Mouse (Mus musculus): ENCODE measurements at regions not wholly inside any gene's neighbourhood (a gene's known extent, or its start where the extent isn't known, plus 50 kb on each side); places are given as distances from the start of the nearest gene placed in this dataset.

- DNase-seq (ENCODE audit: low read depth, low spot score), result no peak
These were observed 318.7 kb downstream of the Setd4 start for GRCm38 (mm10) chr16:93285191-93285590.

GRCm38 (mm10) chr16:93281715-93282114, 322.1 kb downstream of the Setd4 start:
- no peak for DNase-seq (ENCODE audit: low read depth, low spot score)

GRCm38 (mm10) chr16:93272636-93273035, 331.2 kb downstream of the Setd4 start:
- DNase-seq (ENCODE audit: low read depth, low spot score), result no peak

GRCm38 (mm10) chr16:93272146-93272545, 331.7 kb downstream of the Setd4 start:
- DNase-seq (ENCODE audit: low read depth, low spot score), result no peak

GRCm38 (mm10) chr16:93264061-93264585, 339.7 kb downstream of the Setd4 start:
- DNase-seq (ENCODE audit: low read depth, low spot score), result no peak

- no peak for DNase-seq (ENCODE audit: low read depth, low spot score)
These were observed 340.6 kb downstream of the Setd4 start for GRCm38 (mm10) chr16:93263141-93263815.

GRCm38 (mm10) chr16:93246825-93247224, 357.0 kb downstream of the Setd4 start:
- DNase-seq (ENCODE audit: low read depth, low spot score), result no peak

- DNase-seq (ENCODE audit: low read depth, low spot score), result no peak
These were observed 358.1 kb downstream of the Setd4 start for GRCm38 (mm10) chr16:93245738-93246137.

DNA sequence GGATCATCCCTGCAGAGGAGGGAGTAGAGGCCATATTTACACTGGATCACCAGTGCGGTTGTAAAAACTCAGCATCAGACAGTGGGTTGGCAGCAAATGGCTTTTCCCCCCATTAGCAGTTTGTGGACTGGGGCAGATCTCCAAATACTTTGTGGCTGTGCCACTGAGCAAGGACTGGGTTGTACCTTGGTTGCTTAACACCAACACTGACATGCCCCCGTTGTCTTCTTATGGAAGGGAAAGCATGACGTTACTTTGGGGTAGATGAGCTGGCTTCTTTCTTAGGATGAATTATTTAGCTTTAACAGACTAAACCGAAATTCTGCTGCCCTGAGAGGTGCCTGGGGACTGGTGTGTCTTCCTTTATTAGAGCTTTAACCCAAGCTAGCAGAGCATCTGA, 365.0 kb downstream of the Setd4 start:
- no peak for DNase-seq (ENCODE audit: low read depth, low spot score)

DNA sequence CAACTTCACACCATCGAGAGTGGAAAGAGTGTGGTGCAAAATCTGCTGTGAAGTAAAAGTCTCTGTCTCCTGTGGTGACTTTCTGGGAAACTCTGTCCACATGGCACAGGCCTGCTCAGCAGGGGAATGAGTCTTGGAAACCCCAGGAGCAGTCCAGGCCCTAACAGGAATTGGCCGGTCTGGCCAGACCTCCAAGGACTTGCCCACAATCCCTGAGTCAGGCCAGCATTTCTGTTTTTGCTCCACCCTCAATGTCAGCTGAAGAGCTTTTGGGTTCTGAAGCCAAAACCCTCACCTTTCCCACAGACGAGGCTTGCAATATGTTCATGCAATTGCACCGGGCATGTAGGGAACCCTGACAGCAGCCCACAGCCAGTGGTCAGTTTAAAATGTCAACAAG, 365.5 kb downstream of the Setd4 start:
- no peak for DNase-seq (ENCODE audit: low read depth, low spot score)

DNA sequence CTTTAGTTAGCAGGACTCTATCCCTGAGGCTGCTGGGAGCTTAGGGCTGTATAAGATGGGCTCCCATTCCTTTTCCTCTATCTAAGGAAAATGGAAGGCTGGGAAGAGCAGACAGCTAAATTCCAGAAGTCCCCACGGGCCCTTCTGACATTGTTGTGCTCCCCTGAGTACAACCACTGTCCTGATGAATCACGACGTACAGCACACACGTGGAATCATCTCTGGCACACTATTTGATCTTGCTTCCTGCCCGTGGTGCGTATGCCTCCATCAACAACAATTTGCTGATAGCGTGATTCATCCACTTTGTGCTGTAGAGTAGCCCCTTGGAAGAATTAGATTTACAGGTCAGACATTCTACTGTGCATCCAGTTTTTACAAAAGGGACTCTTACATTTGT, 378.2 kb downstream of the Setd4 start:
- no peak for DNase-seq (ENCODE audit: low read depth, low spot score)

- DNase-seq (ENCODE audit: low read depth, low spot score), result no peak
These were observed 378.7 kb downstream of the Setd4 start for GRCm38 (mm10) chr16:93225196-93225595.

DNA sequence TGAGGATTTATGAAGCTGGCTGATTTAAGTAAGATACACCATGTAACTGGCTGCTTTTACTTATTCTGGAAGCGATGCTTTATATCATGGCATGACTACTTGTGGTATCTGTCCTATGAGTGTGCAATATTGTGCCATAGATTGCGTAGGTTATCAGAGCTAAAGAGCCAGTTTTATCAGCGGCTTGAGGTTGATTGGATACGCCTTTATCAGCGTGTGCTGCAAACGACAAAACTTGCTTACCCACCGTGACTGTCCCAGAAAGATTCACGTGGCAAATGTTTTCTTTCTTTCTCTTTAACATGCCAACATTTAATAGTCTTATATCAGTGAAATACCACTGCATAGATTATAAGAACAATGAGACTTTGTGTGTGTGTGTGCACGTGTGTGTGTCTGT, 384.1 kb downstream of the Setd4 start:
- DNase-seq (ENCODE audit: low read depth, low spot score), result no peak

GRCm38 (mm10) chr16:93218402-93218801, 385.5 kb downstream of the Setd4 start:
- peak; percentile 33 for DNase-seq (ENCODE audit: low read depth, low spot score)

- DNase-seq (ENCODE audit: low read depth, low spot score), result no peak
These were observed 386.1 kb downstream of the Setd4 start for GRCm38 (mm10) chr16:93217600-93218226.

- DNase-seq (ENCODE audit: low read depth, low spot score), result no peak
These were observed 388.2 kb downstream of the Setd4 start for GRCm38 (mm10) chr16:93215630-93216029.

DNA sequence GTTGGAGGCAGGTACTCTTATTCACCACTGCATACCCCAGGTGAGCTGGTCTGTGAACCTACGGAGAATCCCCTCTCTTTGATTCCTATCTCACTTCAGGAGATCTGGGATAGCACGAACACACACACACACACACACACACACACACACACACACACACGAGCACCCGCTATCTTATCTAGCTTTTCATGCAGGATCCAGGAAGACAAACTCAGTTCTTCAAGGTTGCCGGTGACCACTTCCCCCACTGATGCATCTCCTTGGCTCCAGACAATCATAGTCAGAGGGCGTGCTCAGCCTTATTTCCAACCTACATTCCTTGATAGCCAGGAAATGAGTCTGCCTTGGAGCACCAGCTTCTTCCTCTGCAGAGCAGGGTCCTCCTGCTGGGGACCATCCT, 387.7 kb upstream of the Runx1 start:
- DNase-seq (ENCODE audit: low read depth, low spot score), result no peak

DNA sequence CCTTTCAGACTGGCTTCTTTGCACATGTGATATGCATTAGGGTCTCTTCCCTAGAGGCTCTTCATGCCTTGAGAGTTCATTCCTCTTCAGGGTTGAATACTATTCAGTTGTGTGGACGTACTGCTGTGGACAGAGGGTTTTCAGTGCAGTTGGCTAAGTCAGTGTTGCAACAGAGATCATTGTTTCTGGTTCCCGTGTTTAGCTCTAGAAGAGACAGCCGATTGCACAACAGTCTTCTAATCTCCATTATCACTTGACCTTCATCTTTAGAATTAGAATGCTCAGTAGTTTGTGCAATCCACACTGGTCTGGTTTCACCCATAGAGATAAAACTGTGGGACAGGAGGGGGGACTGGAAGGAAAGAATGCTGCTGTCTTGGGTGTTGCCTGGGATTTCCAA, 381.7 kb upstream of the Runx1 start:
- no peak for DNase-seq (ENCODE audit: low read depth, low spot score)

DNA sequence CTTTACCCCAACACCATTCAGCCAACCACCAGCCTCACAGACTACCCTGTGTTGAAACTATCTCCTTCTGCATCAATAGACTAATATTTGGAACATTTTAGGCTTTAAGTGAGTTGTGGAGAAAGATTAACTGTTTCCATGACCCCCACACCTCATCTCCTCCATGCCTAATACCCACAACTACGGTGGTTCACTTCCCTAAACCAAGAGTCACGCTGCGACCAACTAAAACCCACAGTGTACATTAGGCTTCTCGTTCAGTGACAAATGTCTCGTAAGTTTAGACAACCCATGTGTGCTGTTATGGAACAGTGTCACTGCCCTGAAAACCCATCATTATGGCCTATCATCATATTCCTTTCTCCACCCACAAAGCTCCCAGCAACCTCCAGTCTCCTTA, 381.3 kb upstream of the Runx1 start:
- no peak for DNase-seq (ENCODE audit: low read depth, low spot score)

DNA sequence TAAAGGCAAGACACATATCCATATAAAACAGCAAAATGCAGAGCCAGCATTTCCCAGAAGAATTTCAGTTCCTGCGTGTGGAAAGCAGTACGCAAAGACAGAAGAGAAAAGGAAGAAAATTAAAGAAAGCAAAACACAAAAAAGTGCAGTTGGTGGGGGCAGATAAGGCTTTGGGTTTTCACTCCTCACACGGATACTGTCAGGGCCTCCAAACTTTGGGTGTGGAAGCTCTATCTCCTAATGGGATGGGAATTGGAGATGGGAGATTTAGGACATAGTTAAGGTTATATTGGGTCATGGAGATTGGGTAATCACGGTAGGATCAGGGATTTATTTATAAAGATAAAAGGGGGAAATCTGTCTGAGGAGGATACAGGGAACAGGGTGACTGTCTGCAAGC, 380.4 kb upstream of the Runx1 start:
- DNase-seq (ENCODE audit: low read depth, low spot score), result no peak

DNA sequence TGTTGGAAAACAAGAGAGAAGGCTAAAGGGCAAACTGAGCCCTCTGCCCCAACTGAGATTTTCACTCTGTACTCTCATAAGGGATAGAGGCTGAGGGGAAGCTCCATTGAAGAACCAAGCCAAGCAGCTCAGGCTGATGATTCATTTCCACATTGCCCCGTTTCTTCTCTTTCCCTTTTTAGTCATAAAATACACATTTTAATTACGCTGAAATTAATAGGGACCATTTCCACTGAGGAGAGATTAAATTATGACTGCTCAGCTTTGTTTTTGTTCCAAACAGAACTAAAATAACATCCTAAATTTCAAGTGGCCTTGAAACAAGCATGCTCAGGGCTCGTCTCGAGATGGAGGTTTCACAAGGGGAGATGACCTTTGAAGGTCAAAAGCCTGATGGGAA, 378.7 kb upstream of the Runx1 start:
- DNase-seq (ENCODE audit: low read depth, low spot score), result no peak

DNA sequence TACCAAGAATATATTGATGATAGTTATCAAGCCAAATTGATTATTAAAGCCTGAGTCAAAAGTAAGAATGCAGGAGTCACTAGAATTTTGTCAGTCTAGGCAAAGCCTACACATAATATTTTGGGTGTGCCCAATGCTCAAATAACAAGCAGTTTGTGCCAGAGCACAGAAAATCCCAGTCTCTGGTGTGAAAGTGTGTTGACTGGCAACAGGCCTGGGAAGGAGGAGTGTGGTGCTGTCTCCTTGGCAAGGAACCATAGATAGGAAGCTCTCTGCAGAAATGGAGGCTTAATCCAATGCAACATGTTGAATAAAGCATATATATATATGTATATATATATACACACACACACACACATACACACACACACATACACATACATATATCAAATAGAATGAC, 376.6 kb upstream of the Runx1 start:
- no peak for DNase-seq (ENCODE audit: low read depth, low spot score)

- DNase-seq (ENCODE audit: low read depth, low spot score), result no peak
These were observed 371.4 kb upstream of the Runx1 start for GRCm38 (mm10) chr16:93197300-93197699.

Data from CD4-positive, CD25-positive, alpha-beta regulatory T cell, adult 2 months (primary cell).